Mouse (Mus musculus): ENCODE data around the gene Pgm3.
"Not testable (repeated sequence)": the region's sequence is repeated elsewhere in the genome, so short reads cannot be mapped to it uniquely, and the experiment has no call there.

Pgm3 gene

GRCm38 (mm10) chr9:86571540-86572135, at the start of gene Pgm3, which contains the start of gene Rwdd2a:
Pgm3 (minus strand) TSS chr9:86571842.
Rwdd2a (plus strand) TSS chr9:86571991.
- DNase-seq (ENCODE audit: low spot score), result peak; percentile 93

GRCm38 (mm10) chr9:86619341-86620139, 47.9 kb upstream of the Pgm3 start:
- no peak for DNase-seq (ENCODE audit: low spot score)

DNA sequence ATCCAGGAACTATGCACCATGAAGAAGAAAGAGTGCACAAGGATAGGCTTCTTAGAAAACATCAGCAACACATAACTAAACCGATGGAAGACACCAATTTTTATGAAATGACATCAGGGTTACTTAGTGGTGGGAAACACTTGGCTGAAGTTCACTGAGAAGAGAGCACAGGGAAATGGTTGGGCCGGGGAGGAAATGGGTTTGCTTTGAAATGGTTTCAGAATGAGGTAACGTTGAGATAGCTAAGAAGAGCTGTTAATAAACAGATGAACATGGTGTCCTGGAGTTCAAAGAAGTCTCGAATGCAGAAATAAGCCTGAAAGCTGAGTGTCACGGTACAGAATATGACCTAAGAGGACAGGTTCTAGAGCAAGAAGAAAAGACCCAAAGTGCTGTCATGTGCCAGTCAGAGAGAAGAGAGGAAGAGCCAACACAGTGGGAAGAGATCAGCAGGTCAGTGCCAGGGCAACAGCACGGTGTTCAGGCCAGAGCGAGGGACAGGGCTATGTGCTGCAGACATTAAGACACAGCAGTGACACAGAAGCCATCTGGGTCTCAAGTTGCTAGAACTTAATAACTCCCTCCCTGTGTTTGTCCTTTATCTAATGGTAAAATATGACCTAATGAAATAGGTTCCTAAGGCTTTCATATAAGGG, 46.3 kb upstream of the Pgm3 start:
- no peak for DNase-seq (ENCODE audit: low spot score)

- DNase-seq (ENCODE audit: low spot score), result no peak
Measured at GRCm38 (mm10) chr9:86615765-86616164, 44.1 kb upstream of the Pgm3 start.

- no peak for DNase-seq (ENCODE audit: low spot score)
Measured at GRCm38 (mm10) chr9:86612091-86612490, 40.4 kb upstream of the Pgm3 start.

DNA sequence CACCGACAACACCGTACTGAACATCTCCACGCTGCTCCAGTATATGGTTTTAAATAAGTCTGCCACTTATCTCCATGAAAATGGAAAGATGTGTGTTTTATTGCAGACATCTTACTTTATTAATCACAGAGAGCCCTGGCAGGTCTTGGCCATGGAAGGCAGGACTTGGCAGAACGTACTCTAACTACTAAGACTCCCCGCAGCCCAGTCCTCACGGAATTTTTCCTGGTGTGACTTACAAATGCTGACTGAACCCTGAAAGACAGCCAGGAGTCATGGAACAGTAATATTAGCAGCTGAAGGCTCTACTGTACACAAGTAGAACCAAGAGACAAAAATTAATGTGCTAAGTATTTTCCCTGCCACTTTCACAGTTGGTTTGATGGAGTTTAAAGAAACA, 34.1 kb upstream of the Pgm3 start:
- DNase-seq (ENCODE audit: low spot score), result no peak

DNA sequence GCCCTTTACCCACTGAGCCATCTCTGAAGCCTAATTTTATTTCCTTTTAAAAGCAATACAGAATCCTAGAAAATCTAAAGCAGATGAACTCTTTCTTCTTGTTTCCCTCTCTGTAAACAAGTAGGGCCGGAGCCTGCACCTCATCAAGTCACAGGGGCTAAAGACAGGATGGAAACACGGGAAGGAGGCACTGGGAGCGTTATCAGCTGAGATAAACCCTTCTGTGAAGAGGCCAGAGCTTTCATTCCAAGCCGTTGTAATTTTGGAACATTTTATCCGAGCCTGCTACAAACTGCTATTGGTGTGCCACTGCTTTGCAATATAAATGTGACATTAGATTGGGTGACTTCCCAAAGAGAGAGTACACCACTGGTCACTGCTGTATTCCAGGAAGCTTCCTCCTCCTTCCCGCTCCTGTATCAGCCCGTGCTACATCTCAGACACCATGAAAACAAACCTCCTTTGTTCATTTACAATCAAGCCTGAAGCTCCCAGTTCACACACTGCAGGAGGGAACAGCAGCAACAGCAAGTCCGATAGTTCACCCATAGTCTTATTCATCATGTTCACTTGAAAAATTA, 28.2 kb upstream of the Pgm3 start:
- DNase-seq (ENCODE audit: low spot score), result no peak

DNA sequence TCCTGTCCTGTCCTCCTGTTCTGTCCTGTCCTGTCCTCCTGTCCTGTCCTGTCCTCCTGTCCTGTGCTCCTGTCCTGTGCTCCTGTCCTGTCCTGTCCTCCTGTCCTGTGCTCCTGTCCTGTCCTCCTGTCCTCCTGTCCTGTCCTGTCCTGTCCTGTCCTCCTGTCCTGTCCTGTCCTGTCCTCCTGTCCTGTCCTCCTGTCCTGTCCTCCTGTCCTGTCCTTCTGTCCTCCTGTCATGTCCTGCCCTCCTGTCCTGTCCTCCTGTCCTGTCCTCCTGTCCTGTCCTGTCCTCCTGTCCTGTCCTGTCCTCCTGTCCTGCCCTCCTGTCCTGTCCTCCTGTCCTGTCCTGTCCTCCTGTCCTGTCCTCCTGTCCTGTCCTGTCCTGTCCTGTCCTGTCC, 25.3 kb upstream of the Pgm3 start:
- DNase-seq (ENCODE audit: low spot score), result not testable (repeated sequence)

- DNase-seq (ENCODE audit: low spot score), result not testable (repeated sequence)
Measured at GRCm38 (mm10) chr9:86594357-86594767, 22.7 kb upstream of the Pgm3 start.

DNA sequence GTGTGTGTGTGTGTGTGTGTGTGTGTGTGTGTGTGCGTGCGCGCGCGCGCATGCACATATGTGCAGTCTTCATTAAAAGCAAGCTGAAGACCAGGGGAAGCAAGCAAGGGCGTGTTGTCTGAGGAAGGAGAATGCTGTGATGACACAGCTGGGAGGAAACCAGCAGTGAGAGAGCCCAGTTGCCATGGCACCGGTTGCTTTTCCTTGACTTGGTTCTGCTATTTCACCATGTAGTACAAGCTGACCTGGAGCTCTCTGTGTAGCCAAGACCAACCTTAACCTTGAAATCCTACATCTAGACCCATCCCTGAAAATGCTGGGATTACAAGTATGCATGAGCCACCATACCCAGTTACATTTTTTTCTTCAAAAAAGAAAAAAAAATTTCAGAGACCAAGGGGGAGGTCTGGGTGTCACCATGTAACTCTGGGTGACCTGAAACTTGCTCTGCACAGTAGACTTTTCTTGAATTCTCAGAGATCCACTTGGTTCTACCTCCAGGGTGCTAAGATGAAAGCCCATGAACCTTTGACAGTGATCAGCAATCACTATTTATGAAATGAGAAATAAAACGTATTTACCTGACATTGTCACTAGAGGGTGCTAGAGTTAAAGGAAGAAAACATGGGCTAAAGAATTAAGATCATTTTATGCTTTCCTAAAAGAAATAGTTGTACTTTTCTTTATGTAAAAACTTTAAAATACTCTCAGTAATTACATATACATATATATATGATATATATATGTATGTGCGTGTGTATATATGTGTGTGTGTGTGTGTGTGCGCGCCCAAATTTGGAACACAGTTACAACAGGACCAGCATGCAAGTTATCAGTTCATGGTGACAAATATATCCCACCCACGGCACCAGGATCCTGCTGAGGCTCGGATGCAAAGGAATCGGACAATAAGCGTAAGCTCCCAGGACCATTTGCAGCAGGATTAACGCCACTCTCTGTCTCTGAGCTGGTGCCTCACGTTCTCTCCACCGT, 21.3 kb upstream of the Pgm3 start:
- no peak for DNase-seq (ENCODE audit: low spot score)

GRCm38 (mm10) chr9:86587019-86587795, 15.6 kb upstream of the Pgm3 start:
- no peak for DNase-seq (ENCODE audit: low spot score)

DNA sequence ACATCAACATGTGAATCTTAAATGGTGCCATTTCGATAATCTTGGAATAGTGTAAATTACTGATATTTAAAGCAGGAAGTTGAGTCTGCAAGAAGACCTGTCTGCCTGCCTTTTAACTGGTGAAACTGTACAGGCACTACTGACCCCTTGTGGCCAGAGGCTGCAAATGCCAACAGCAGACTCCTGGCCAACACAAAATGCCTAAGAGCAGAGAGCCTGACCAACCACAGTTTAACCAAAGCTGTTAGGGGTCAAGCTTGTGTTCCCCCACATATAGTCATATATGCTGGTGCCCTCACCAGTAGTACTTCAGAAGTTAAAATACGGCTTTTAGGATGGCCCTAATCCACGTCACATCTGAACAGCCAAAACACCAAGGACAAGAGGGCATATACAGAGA, 12.1 kb upstream of the Pgm3 start:
- DNase-seq (ENCODE audit: low spot score), result peak; percentile 59

DNA sequence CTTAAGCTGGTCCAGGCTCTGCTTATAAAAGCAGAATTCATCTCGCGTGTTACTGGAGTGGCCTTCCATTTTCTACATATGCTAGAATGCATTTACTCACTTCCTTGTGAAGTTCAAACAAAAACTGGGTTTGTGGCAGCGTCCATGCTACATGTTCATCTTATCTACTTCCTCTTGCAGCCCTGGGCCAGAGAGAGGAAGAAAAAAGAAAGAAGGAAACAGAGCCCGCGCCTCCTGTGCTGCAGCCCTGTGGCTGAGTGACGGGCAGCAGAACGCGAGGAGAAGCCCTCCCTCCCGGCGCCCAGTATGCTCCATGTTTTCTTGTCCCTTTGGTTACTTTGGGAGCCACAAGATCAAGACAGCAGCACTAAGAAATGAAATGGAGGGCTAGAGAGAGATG, 8.0 kb upstream of the Pgm3 start:
- no peak for DNase-seq (ENCODE audit: low spot score)

- no peak for DNase-seq (ENCODE audit: low spot score)
Measured at GRCm38 (mm10) chr9:86575178-86575577, 3.5 kb upstream of the Pgm3 start.

- no peak for DNase-seq (ENCODE audit: low spot score)
Measured at GRCm38 (mm10) chr9:86573616-86574303, 2.1 kb upstream of the Pgm3 start.

GRCm38 (mm10) chr9:86572636-86573291, 1.1 kb upstream of the Pgm3 start:
- peak; percentile 51 for DNase-seq (ENCODE audit: low spot score)

GRCm38 (mm10) chr9:86572196-86572595, 554 bp upstream of the Pgm3 start:
- peak; percentile 15 for DNase-seq (ENCODE audit: low spot score)

DNA sequence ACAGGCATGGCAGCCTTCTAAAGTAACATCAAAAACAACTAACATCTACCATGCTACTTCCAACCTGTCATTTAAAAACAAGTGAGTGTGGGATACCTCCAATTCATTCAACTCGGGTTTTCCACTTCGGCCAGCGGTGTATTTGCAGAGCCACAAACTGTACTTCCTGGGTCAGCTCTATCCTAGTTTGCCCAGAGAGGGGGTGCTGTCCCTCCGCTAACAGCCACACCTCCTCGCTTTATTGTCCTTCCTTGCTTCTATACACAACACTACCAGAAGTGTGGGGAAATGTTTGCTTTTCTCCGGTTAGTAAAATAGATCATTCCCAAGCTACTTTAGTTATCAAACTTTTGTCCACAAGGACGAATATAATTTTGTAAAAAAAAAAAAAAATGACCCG, 696 bp downstream of the Pgm3 start:
- no peak for DNase-seq (ENCODE audit: low spot score)

DNA sequence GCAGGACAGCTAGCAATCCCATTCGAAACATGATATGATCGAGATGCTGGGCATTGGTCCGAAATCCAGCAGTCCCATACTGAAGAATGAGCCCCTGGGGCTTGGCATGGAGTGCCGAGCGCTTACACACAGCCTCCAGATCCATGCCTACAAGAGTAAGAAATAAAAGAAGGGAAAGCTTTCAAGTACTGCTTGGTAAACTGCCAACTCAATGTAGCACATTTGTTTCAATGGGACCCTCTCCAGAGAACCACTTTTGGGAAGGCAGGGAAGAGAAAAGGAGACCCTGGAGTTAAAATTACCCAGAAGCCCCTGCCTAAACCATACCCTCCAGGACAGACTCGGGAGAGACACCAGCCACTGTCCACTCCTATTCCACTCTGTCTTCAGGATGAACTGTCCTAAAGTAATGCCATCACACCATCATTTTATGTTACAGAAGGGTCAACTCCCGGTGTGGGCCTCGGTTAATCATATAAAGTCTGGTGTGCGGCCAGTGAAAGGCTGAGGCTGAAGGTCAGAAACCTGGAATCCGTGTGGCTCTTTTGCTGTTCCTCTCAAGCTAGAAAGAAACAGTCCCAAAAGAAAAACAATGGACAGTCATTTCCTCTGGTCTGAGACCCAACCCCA, 1.3 kb downstream of the Pgm3 start:
- no peak for DNase-seq (ENCODE audit: low spot score)
